Mouse (Mus musculus) frontal cortex, adult 2 months (tissue): ENCODE results near the gene Ldah. TPM values are rescaled to one million over a fixed set of nuclear protein-coding genes. Genes with fewer than 3 reads are reported as not detected.

Source experiments
- DNase-seq, 2 experiments: peaks; one replicate each; pipeline ENCODE4 v3.0.0; 2022; ENCODE audit warnings: low spot score in 1 of 2; ENCODE audit errors: extremely low spot score in 1 of 2
- polyA plus RNA-seq: library from polyadenylated mRNA; depleted of rRNA; stranded (reverse); fragments of >200 nt; gene quantifications from 2 replicates; pipeline ENCODE4 v1.2.3, GENCODE M21; 2012

Gene Ldah
- polyA plus RNA-seq, 1 experiment: 41.9 TPM

DNA sequence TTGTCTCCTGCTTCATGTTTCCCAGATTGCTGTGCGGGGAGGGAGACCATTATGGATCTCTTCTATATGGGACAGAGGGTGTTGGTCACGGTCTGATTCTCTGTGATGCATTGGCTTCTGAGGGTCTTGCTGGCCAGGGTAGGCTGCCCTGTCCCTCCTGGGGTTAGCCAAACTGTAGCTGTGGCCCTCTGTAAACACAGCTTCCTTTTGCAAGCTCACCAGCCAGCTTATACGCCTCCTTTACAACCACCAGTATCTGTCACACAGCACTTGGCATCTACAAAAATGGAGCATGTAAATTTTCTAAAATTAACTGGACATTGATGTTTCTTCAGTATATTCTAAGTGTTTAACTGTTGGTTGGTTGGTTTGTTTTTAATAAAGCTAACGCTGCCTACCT, 67.5 kb downstream of the Ldah start:
- no peak for DNase-seq

DNA sequence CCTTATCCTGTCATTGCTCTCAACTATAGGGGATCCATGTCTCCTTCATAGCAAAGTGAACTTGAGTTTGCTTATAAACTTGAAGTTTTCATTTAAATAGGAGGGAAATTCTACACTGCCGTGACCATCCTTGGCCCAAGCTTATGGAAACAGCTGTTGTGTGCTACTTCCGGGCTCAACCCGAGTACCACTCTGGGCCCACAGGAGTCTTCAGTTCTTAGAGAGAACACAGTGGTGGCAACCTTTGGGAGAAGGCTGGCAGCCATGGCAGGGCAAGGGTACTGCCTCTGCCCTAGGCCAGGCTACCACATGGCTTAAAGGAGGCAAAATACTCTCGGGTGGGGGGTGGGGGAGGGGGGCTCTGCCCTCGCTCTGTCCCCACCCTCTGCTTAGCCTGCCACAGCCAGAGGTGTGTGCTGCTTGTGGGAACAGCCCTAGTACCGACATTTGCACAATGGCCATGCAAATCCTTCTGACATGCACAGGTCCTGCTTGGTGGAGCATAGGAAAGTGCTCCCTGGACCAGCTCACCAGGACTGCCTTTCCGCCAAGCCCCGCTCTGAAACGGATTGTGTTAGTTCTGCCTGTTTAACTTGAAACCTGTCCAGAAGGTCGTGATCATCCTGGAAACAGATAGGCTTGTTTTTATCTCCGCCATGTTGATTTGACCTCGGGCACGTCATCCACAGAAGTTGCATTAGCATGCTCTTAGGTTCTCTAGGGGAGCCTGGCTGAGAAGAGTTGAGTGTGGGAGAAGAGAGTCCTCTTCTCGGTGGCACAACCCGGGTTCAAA, 73.5 kb downstream of the Ldah start:
- no peak for DNase-seq

DNA sequence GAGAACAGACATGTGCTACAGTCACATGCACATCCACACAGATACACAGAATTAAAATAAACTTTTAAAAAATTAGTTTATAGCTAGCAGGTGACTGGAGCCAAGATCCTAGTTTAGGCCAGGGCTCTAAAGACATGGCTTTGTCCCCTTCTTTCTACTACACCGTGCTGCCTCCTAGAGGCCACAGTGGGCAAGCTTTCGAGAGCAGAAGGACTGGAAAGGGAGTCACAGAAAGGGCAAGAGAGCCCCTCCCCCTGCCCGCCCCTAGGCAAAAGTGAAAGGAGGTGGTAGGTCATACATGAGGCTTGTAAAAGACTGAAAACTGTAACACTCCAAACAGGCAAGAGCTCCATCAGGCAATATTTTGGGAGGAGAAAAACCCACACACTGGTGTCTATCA, 80.1 kb downstream of the Ldah start:
- DNase-seq: no peak

DNA sequence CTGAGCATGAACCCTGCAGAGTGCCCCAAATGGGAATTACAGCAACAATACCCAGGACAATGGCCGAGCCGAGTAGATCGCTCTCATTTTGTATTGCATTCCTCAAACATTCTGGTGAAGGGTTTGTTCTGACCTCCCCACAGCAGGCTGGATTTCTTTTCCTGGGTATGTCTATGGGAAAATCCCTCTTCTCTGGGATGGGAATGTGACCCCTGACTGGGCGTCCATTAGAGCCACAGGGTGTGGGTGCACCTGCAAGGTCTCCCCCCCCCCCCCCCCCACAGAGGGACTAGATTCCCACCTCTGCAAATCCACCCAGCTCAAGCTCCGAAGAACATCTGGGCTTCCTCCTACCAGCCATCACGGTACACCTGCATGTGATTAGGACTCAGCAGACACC, 81.2 kb downstream of the Ldah start:
- DNase-seq: no peak

DNA sequence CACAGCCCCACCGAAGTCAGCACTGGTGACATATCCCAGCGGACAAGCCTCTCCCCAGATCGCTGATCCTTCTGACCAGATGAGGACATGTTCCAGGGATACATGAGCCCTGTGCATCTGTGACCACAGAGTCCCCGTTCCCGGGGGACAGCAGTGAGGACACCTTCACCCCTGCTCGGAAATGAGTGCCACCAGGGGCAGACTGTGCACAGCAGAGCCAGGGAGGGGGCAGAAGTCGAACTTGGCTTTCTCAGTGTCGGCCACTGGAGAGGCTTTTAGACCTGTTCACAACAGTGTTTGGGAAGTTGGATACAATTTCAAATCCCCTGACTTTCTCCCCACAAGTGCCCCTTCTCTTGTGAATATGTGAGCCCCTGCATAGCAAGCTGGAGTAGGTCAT, 81.6 kb downstream of the Ldah start:
- DNase-seq: no peak

DNA sequence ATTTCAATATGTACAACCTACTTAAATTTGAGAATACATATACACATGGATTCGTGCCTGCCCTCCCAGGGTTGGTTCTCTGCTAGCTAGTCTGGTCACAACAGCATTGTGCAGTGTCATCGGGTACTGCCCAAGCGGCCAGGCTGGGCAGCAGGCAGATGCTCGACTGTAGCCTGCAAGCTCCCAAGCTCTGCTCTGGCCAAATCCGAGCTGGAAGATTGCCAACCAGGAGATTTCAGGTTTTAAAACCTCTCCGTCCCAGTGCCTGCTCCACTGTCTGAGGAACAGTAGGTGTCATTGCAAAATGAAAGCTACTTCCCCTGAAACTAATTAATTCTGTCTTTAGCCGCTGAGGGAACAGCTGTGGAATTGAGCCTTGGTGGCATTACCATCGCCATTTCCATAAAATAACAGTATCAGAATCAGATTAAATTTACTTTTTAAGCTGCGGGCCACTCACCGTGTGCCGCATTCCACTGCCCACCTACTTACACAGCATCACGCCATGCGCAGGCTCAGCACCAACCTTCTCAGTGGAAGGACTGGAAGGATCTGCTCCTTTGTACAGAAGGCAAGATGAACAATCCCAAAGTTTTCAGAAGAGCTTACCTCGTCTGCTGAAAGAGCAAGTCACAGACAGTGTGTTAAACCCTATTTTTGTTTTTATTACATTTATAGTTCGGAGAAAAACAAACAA, 83.4 kb downstream of the Ldah start:
- DNase-seq: no peak

DNA sequence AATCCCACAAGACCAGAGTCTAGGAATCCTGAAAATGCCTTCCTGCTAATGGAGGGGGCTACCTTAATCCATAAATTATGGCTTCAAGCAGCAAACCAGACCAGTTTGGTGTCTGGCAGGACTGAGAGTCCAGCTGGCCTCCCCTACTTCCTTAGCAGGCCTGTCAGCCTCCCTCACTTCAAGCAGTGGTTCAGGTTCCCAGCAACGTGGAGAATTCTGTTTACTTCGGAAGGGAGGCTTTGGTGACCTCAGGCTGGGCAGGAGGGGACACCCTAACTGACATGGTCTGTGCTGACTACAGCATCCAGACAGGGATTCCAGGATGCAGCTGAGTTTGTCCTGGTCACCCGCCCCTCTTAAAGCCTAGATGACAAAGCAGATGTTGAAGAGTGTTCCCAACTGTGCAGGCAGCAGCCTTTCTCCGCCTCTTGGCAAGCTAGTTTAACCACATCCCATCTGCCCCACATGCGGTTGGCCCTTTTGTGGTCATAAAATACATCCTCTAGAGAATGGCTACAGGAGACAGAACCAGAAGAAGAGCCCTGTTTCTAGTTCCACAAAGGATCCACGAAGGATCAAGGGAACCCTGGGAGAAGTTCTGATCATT, 87.5 kb downstream of the Ldah start:
- no peak for DNase-seq

DNA sequence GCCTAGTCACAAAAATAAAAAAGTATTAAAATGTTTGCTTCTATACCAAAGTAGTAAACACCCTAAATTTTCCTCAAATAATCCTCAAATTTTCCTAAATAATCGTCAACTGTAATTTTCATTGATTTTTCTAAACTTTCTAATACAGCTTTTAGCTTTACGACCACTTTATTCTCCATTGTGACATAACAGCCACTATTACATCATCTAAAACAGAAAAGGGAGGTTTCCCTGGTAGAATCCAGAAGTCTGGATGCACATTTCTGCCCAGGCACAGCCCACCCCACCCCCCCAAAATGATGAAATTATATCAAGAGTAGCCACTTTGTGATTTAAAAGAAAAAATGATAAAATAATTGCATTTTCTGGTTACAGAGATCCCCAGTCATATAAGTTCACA, 88.2 kb downstream of the Ldah start:
- DNase-seq: no peak

DNA sequence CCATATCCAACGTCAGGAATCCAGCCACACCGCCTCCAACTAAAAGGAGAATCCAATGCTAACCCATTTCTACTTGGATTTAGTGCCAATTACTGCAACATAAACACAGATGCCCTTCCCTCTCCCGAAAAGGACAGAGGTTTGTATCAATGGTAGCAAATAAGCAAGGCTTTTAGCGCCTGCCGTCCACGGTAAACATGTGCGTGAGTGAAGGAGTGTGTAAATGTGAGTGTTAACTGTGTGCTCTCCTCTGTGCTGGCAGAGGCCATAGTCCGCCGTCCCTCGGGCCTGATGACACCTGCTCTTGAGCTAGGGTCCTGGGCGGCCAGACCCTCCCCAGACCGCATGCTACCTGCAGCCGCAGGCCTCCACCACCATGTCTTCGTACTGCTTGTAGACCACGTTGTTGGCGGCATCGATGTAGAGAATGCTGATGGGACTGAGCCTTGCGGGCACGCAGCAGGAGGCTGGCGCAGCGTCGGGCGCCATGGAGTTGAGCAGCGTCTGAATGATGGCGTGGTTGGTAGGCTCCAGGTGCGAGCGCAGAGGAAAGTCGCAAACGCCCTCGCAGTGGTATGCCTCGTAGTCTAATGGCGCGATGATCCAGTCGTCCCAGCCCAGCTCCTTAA, 89.8 kb downstream of the Ldah start:
- no peak for DNase-seq

DNA sequence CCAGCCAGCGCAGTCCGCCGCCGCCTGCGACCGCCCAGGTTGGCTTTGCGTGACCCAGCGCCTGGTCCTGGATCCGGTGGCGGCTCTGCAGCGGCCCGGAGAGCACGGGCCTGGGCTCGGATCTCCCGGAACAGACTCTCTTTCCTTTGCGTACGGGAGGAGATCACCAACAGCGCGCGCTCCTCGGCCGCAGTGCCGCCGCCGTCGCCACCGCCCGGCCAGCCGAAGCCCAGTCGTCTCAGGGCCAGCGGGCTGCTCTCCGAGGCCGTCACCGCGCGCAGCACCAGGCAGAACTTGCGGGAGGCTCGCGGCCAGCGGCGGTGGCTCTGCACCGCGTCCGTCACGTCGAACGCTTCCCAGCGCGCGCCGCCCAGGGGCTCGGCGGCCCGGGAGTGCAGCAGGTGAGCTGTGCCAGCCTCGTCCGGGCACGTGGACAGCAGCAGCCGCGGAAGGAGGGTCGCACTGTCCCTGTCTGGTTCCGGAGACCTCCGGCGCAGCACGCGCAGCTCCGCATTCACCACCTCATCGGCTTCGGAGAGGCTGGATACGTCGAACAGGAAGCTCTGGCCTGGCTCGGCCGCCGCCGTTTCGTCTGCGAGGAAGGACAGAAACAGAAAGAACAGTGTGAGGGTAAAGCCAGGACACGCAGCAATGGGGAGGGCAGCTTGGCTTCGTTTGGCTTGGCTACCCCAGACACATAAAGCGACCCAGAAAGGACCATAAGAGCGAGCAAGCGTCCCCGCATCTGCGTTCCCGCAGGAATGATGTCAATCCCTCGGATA, 90.6 kb downstream of the Ldah start:
- DNase-seq: no peak

DNA sequence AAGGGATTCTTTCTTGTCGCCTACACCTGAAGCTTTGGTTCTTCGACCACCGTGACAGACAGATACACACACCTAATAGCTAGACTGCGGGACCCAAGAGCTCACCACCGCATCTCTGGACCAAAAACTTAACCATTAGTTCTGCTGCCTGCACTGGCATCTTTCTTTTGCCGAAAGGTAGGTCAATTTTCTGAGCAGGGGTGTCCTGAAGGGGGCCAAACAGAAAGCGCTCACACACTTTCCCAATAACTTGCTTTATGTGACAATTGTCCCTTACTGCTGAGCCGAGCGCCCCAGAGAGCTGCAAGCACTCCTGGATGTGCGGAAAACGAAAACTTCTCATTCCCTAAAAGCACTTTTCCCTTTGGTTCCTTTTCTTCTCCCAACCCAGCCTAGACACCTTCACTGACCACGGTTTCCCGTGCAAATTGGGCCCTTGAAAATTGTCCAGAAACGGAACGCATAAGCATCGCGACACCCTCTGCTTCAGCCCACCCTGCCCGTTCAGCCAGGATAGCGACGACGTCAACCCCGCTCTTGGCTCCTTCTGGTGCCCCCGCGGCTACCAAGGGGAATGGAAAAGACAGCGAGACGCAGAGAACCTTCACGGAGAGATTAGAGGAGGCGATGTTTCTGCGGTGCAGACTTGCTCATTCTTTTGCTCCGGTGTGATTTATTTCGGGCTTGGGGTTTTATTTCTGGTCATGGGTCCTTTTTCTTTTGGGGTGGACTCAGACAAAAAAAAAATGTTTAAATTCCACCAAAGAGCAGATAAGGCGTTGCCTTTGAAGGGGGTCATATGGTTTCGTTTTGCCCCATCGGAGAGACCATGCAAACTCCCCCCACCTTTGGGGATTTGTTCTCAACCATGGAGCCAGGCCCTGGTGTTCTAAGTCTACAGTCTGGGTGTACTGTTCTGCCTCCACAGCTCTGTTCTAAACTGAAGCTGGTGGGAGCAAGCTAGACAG, 91.5 kb downstream of the Ldah start:
- DNase-seq: no peak

DNA sequence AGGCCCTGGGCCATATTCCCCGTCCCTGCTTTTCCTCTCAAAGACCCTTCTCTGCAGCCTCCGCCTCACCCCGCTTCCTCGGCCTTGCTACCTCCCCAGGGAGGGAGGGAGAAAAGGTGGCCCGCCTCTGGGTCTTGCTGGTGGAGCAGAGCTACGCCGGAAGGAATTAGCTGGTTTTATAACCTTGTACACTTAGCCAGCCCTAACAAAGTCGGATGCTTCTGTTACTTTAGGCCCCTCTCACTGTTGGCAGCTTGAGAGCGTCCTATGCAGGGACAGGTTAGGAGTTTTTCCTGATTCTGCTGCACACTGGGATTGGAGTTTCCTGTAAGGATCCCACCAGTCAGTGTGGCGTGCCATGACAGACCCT, 92.2 kb downstream of the Ldah start:
- DNase-seq: no peak

DNA sequence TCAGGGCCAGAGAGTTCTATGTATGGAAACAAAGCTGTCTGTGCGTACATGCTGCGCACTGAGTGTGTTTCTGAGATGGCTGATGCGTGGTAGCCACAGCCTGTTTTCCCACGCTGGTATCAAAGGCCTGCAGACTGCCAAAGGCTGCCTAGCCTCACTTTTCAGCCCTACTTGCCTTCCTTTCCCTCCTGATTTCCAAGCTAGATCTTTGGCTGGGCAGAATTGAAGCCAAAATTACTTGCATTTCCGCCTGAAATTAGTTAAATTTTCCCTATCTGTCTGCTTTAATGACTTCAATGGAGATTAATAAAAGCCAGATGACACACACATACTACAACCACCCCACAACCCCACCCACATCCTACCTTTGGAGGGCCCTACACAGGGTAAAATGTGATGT, 92.6 kb downstream of the Ldah start:
- DNase-seq: no peak

DNA sequence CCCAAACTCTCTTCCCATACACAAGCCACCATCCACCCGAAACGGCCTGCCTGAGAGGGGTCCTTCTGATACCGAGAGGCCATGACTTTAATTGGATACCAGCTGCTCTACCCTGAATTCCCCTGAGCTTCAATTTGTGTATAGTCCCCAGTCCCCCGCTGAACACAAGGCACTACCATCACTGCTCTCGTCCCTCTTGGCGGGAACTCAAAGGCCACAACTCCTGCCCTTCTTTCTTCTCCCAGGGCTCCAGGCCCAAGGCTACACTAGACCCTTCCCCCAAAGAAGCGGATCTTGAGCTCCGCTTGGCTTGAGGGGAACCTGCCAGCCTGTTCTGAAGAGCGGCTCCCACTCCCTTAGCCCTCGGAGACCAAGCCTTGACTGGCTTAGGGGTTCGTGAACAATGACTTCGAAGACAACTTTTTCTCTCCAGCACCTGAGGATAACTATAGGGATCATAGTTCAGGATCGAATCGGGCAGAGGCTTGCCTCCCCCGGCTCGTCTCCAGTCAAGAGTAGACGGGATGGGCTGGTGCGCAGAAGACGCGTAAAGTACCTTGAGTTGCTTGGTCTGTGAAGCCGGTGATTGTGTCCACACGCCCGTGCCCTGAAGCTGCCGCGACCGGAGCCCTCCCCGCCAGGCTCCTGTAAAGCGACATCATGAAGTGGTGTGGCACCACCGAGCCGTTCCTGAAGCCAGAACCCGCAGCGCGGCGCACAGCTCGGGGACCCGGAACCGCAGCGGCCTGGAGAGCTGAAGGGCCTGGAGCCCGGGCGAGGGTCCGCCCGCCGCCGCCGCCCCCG, 93.3 kb downstream of the Ldah start:
- DNase-seq: no peak

DNA sequence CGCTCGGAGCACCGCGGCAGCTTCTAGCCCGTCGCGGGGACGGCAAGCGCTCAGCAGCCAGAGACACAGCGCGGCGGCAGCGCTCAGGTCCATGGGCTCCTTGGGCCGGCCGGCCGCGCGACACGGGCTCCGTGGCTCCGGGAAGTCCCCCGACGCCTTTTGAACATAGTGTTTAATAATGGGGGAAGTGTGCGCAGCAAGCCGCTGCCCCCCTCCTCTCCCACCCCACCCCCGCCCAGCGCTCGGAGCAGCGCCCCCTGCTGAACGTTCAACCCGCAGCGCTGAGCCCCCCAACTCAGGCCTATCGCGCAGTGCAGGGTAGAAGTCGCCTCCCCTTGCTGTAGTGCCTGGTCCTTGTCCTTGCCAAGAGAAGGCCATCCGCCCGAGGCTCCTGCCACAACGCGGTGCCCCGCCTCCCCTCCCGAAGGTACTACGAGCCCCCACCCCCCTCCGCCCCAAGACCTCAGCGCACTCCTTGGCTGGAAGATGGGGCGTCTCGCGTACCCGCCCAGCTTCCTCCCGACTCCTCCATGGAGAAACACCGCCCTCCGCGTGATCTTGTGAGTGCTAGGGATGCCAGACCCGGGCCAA, 94.0 kb downstream of the Ldah start, which contains the start of gene Gdf7:
Gene Gdf7 (minus strand): TSS at position 114 of the 591 bp plus-strand sequence.
- no peak for DNase-seq

DNA sequence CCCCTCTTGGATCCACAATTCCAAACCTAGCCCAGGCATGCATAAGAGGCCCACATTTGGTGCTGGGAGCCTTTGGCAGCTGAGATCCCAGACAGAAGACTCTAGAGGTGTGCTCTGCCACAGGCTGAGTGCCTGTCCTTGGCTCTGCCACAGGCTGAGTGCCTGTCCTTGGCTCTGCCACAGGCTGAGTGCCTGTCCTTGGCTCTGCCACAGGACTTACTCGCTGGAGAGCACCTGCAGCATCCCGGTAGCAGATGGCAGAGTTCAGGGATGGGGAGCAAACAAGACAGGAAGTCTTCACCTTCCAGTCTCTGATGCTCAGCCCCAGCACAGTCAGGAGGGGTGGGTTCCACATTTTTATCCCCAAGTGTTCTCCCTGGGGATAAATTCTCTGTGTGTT, 97.4 kb downstream of the Ldah start:
- no peak for DNase-seq

DNA sequence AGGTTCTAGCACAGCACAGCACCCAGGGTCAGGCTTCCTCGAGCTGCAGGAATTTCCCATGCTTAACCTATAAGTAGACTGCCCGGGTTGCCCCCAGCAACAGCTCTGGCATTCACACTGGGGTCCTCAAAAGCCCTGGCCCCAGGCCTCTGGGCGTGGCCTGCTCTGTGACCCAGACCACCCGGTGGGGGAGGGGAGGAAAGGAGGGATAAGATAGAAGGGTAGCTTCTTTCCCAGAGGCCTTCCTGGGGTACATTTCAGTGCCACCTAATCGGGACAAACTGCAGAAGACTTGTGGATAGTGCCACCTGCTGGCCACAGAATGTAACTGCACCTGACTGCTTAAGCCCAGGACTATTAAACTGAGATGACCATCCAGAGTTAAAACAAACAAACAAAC, 98.5 kb downstream of the Ldah start:
- DNase-seq: peak in 1 of 2 experiments; percentile 77

DNA sequence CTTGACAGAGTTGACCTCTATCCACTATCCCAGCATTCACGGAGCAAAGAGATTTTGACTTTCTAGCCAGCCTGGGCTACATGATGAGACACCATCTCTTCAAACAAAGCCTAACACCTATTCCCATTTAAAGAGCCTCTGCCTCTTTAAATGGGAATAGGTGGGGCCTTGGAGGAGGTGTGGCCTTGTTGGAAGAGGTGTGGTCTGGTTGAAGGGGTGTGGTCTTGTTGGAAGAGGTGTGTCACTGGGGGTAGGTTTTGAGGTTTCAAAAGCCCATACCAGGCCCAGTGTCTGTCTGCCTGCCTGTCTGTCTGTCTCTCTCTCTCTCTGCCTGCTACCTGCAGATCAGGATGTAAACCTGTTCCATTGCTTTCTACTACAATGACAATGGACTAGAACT, 99.0 kb downstream of the Ldah start:
- DNase-seq: no peak
